Mouse (Mus musculus): ENCODE results near the gene Col6a5. TPM values are rescaled to one million over a fixed set of nuclear protein-coding genes. Genes with fewer than 3 reads are reported as not detected.

Col6a5 gene
- 0.21 and 0.30 TPM in 2 replicates for polyA plus RNA-seq (2015; fragmentation: Nextera tagmentation; extraction: Ambion mirVana)

- peak within 1 kb of the TSS; percentile 5; the same call in 1 of the 2 replicates for H3K4me2 ChIP-seq (replicated peaks; ENCODE audit: low read depth, low read length)
- WGBS, result 10% methylated on average over 13 of the region's 13 CpGs
- no peak within 1 kb of the TSS for H3K4me3 ChIP-seq (ENCODE audit: low read depth, low read length)
- no peaks in the 10 kb centered on the region for H3K9me3 ChIP-seq (ENCODE audit: low read length)
- peaks cover 8% of the 10 kb centered on the region; the same call in 1 of the 2 replicates for H3K4me1 ChIP-seq (ENCODE audit: insufficient read depth, low read depth, low read length)
- H3K27ac ChIP-seq (ENCODE audit: low read length), result no peak within 1 kb of the TSS
- no peak within 1 kb of the TSS for H3K9ac ChIP-seq (replicated peaks; ENCODE audit: low read depth)
- DNase-seq (ENCODE audit: low spot score) (peak; percentile 58), ATAC-seq (peak; percentile 30; the same call in 1 of the 2 replicates)
- no peaks in the 10 kb centered on the region for H3K27me3 ChIP-seq (replicated peaks; ENCODE audit: insufficient read depth, low read length)
- TF ChIP-seq CTCF (IDR thresholded peaks at IDR 0.05), result no peak
- no peak for TF ChIP-seq EP300 (IDR thresholded peaks at IDR 0.05)
- no peaks in the 10 kb centered on the region for H3K36me3 ChIP-seq (ENCODE audit: insufficient read depth, low read length)
Measured at GRCm38 (mm10) chr9:105960533-105960932, at the start of gene Col6a5. Col6a5 (minus strand) TSS chr9:105960643.

- H3K27ac ChIP-seq (ENCODE audit: low read length), result no peak overlapping the region
- no peaks in the 10 kb centered on the region for H3K27me3 ChIP-seq (replicated peaks; ENCODE audit: insufficient read depth, low read length)
- no peaks in the 10 kb centered on the region for H3K36me3 ChIP-seq (ENCODE audit: insufficient read depth, low read length)
- ATAC-seq (no peak), DNase-seq (ENCODE audit: low spot score) (no peak)
- WGBS, result 43% methylated on average over 11 of the region's 11 CpGs
- H3K9me3 ChIP-seq (ENCODE audit: low read length), result no peaks in the 10 kb centered on the region
- no peak overlapping the region for H3K4me3 ChIP-seq (ENCODE audit: low read depth, low read length)
- TF ChIP-seq CTCF (IDR thresholded peaks at IDR 0.05) (no peak), EP300 (IDR thresholded peaks at IDR 0.05) (no peak)
- H3K9ac ChIP-seq (replicated peaks; ENCODE audit: low read depth), result no peak overlapping the region
- H3K4me1 ChIP-seq (ENCODE audit: insufficient read depth, low read depth, low read length), result no peaks in the 10 kb centered on the region
- no peak overlapping the region for H3K4me2 ChIP-seq (replicated peaks; ENCODE audit: low read depth, low read length)
Measured at GRCm38 (mm10) chr9:105997955-105998354, 37.5 kb upstream of the Col6a5 start.

DNA sequence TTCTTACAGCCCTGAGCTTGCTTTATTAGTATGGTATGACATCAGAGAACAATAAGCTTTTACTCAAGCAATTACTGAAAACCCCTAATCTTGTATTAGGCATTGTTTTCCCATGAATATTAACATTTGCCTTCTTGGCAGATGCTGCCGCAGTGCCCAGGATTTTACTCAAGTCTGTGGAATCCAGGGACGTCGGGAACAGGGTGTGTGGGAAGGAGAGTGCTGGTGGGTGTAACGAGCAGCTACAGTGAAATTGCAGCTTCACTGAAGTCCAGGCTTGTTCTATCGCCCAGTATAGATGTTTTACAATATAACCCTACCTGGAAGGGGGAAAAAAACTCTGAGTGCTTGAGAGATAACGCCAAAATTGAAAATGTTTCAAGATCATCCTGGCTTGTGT, 32.0 kb upstream of the Col6a5 start:
- no peaks in the 10 kb centered on the region for H3K27me3 ChIP-seq (replicated peaks; ENCODE audit: insufficient read depth, low read length)
- no peaks in the 10 kb centered on the region for H3K9me3 ChIP-seq (ENCODE audit: low read length)
- no peak overlapping the region for H3K4me2 ChIP-seq (replicated peaks; ENCODE audit: low read depth, low read length)
- ATAC-seq, result no peak
- H3K9ac ChIP-seq (replicated peaks; ENCODE audit: low read depth), result no peak overlapping the region
- no peak overlapping the region for H3K4me3 ChIP-seq (ENCODE audit: low read depth, low read length)
- TF ChIP-seq EP300 (IDR thresholded peaks at IDR 0.05) (no peak), CTCF (IDR thresholded peaks at IDR 0.05) (no peak)
- no peak overlapping the region for H3K27ac ChIP-seq (ENCODE audit: low read length)
- no peaks in the 10 kb centered on the region for H3K4me1 ChIP-seq (ENCODE audit: insufficient read depth, low read depth, low read length)
- DNase-seq (ENCODE audit: low spot score), result no peak
- H3K36me3 ChIP-seq (ENCODE audit: insufficient read depth, low read length), result no peaks in the 10 kb centered on the region
- 78% methylated on average over 6 of the region's 6 CpGs for WGBS

DNA sequence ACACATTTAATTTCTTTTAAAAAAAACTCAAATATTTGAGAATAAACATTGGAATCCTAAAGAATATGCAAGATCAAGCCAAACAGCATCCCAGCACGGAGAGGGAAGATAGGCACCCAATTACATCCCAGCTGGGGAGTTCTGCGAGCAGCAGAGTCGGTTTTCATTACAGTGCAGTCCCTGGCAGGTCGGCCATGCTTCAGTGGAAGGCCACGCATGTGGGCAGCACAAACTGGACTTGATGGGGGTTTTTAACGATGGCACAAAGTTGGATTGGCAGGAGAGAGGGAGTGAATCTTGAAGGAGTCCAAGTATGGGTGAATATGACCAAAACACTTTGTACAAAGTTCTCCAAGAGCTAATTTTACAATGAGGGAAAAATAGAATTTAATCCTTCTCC, 29.7 kb upstream of the Col6a5 start:
- no peaks in the 10 kb centered on the region for H3K9me3 ChIP-seq (ENCODE audit: low read length)
- no peaks in the 10 kb centered on the region for H3K36me3 ChIP-seq (ENCODE audit: insufficient read depth, low read length)
- H3K4me1 ChIP-seq (ENCODE audit: insufficient read depth, low read depth, low read length), result no peaks in the 10 kb centered on the region
- no peak for DNase-seq (ENCODE audit: low spot score)
- ATAC-seq, result no peak
- no peak overlapping the region for H3K27ac ChIP-seq (ENCODE audit: low read length)
- H3K4me3 ChIP-seq (ENCODE audit: low read depth, low read length), result no peak overlapping the region
- no peak overlapping the region for H3K4me2 ChIP-seq (replicated peaks; ENCODE audit: low read depth, low read length)
- TF ChIP-seq EP300 (IDR thresholded peaks at IDR 0.05) (no peak), CTCF (IDR thresholded peaks at IDR 0.05) (no peak)
- H3K9ac ChIP-seq (replicated peaks; ENCODE audit: low read depth), result no peak overlapping the region
- 74% methylated on average over 6 of the region's 6 CpGs for whole genome bisulfite sequencing
- H3K27me3 ChIP-seq (replicated peaks; ENCODE audit: insufficient read depth, low read length), result no peaks in the 10 kb centered on the region

GRCm38 (mm10) chr9:105989468-105989867, 29.0 kb upstream of the Col6a5 start:
- H3K4me3 ChIP-seq (ENCODE audit: low read depth, low read length), result no peak overlapping the region
- H3K9me3 ChIP-seq (ENCODE audit: low read length), result no peaks in the 10 kb centered on the region
- no peak for ATAC-seq
- no peak overlapping the region for H3K9ac ChIP-seq (replicated peaks; ENCODE audit: low read depth)
- TF ChIP-seq CTCF (IDR thresholded peaks at IDR 0.05) (no peak), EP300 (IDR thresholded peaks at IDR 0.05) (no peak)
- H3K36me3 ChIP-seq (ENCODE audit: insufficient read depth, low read length), result no peaks in the 10 kb centered on the region
- H3K27me3 ChIP-seq (replicated peaks; ENCODE audit: insufficient read depth, low read length), result no peaks in the 10 kb centered on the region
- H3K27ac ChIP-seq (ENCODE audit: low read length), result no peak overlapping the region
- H3K4me2 ChIP-seq (replicated peaks; ENCODE audit: low read depth, low read length), result no peak overlapping the region
- H3K4me1 ChIP-seq (ENCODE audit: insufficient read depth, low read depth, low read length), result no peaks in the 10 kb centered on the region
- DNase-seq (ENCODE audit: low spot score), result no peak
- 79% methylated on average over 6 of the region's 6 CpGs for WGBS

- no peak overlapping the region for H3K27ac ChIP-seq (ENCODE audit: low read length)
- H3K9ac ChIP-seq (replicated peaks; ENCODE audit: low read depth), result no peak overlapping the region
- no peak overlapping the region for H3K4me2 ChIP-seq (replicated peaks; ENCODE audit: low read depth, low read length)
- no peak for ATAC-seq
- H3K9me3 ChIP-seq (ENCODE audit: low read length), result no peaks in the 10 kb centered on the region
- peak; percentile 60 for DNase-seq (ENCODE audit: low spot score)
- 60% methylated on average over 8 of the region's 8 CpGs for WGBS
- no peak overlapping the region for H3K4me3 ChIP-seq (ENCODE audit: low read depth, low read length)
- no peaks in the 10 kb centered on the region for H3K4me1 ChIP-seq (ENCODE audit: insufficient read depth, low read depth, low read length)
- TF ChIP-seq EP300 (IDR thresholded peaks at IDR 0.05) (no peak), CTCF (IDR thresholded peaks at IDR 0.05) (peak; percentile 79)
- H3K36me3 ChIP-seq (ENCODE audit: insufficient read depth, low read length), result no peaks in the 10 kb centered on the region
- H3K27me3 ChIP-seq (replicated peaks; ENCODE audit: insufficient read depth, low read length), result no peaks in the 10 kb centered on the region
Measured at GRCm38 (mm10) chr9:105988096-105988495, 27.7 kb upstream of the Col6a5 start.
